8 mouse cellular contexts compared by ENCODE assay signal in genomic region chr15:78836086-78836621, GRCm38 (mm10). TPM values are rescaled to one million over a fixed set of nuclear protein-coding genes. Genes with fewer than 3 reads are reported as not detected.
DNase-seq lines count a peak whose midpoint lies in the region; ATAC-seq and TF ChIP-seq lines count a peak whose summit lies in the region.

No protein-coding gene starts in this region.

- H3K4me3 ChIP-seq in C2C12 (ENCODE audit: insufficient read depth, poor library complexity, severe bottlenecking) = no peak overlapping the region
- H3K4me3 ChIP-seq in embryonic facial prominence, embryonic 11.5 days (ENCODE audit: low read depth, low read length) = no peak overlapping the region
- H3K4me3 ChIP-seq in heart, postnatal 0 days (ENCODE audit: low read depth, low read length) = no peak overlapping the region
- 0 out of 2 replicates have a peak overlapping the region, but pooled peaks have one; percentile 14 for H3K4me3 ChIP-seq in midbrain, embryonic 10.5 days

- no peak for TF ChIP-seq CTCF in C2C12 (IDR thresholded peaks at IDR 0.05; ENCODE audit: control insufficient read depth, insufficient read depth, insufficient read length)
- no peak for TF ChIP-seq CTCF in heart, postnatal 0 days (IDR thresholded peaks at IDR 0.05; ENCODE audit: low read depth)

- H3K9me3 ChIP-seq in embryonic facial prominence, embryonic 11.5 days (replicated peaks; ENCODE audit: control insufficient read depth, low read length) = no peaks in the 10 kb centered on the region
- H3K9me3 ChIP-seq in heart, postnatal 0 days (replicated peaks; ENCODE audit: control insufficient read depth, low read length) = no peaks in the 10 kb centered on the region
- H3K9me3 ChIP-seq in midbrain, embryonic 10.5 days (replicated peaks) = 0 out of 2 replicates have a peak, but pooled peaks cover 5% of the 10 kb centered on the region

- peaks cover 13% of the 10 kb centered on the region for H3K4me1 ChIP-seq in embryonic facial prominence, embryonic 11.5 days (ENCODE audit: control insufficient read depth, insufficient read depth, low read length)
- peaks cover 30% of the 10 kb centered on the region for H3K4me1 ChIP-seq in heart, postnatal 0 days (ENCODE audit: control insufficient read depth, insufficient read depth)
- peaks cover 80% of the 10 kb centered on the region for H3K4me1 ChIP-seq in midbrain, embryonic 10.5 days

- no peak overlapping the region for H3ac ChIP-seq in C2C12 (ENCODE audit: control insufficient read depth, insufficient read length, low read depth)

- H3K27ac ChIP-seq in embryonic facial prominence, embryonic 11.5 days (replicated peaks; ENCODE audit: low read depth, low read length) = peak overlapping the region; percentile 74
- peak overlapping the region; percentile 92 for H3K27ac ChIP-seq in heart, postnatal 0 days (ENCODE audit: low read depth)
- H3K27ac ChIP-seq in midbrain, embryonic 10.5 days (replicated peaks) = peak overlapping the region; percentile 90

- H3K4me2 ChIP-seq in embryonic facial prominence, embryonic 11.5 days (ENCODE audit: low read depth, low read length) = no peak overlapping the region
- H3K4me2 ChIP-seq in heart, postnatal 0 days (ENCODE audit: low read depth, low read length) = no peak overlapping the region

- H3K79me3 ChIP-seq in C2C12 (ENCODE audit: low read depth) = no peaks in the 10 kb centered on the region

- H3K79me2 ChIP-seq in C2C12 (ENCODE audit: control insufficient read depth, insufficient read depth) = no peaks in the 10 kb centered on the region

- peak overlapping the region; percentile 18; the same call in 1 of the 2 replicates for H3K9ac ChIP-seq in embryonic facial prominence, embryonic 11.5 days (replicated peaks; ENCODE audit: low read length)
- H3K9ac ChIP-seq in heart, postnatal 0 days (replicated peaks; ENCODE audit: low read depth, low read length) = no peak overlapping the region

- ATAC-seq in embryonic facial prominence, embryonic 11.5 days (replicated peaks; ENCODE audit: insufficient number of reproducible peaks, low FRiP score, low TSS enrichment, low read depth) = no peak
- ATAC-seq in heart, postnatal 0 days (ENCODE audit: insufficient read depth, low read depth) = peak; percentile 21

- peak; percentile 92; the same call in 1 of the 2 replicates for TF ChIP-seq EP300 in heart, postnatal 0 days (IDR thresholded peaks at IDR 0.05; ENCODE audit: low read depth)

- no peaks in the 10 kb centered on the region for H3K27me3 ChIP-seq in C2C12 (ENCODE audit: control insufficient read depth, insufficient read depth, insufficient read length)
- H3K27me3 ChIP-seq in embryonic facial prominence, embryonic 11.5 days (ENCODE audit: control insufficient read depth, insufficient read depth, low read length) = no peaks in the 10 kb centered on the region
- no peaks in the 10 kb centered on the region for H3K27me3 ChIP-seq in heart, postnatal 0 days (ENCODE audit: control insufficient read depth, insufficient read depth, low read length)
- H3K27me3 ChIP-seq in midbrain, embryonic 10.5 days (ENCODE audit: low read depth, poor library complexity, severe bottlenecking) = peaks cover 22% of the 10 kb centered on the region

- H3K36me3 ChIP-seq in C2C12 (ENCODE audit: control insufficient read depth, insufficient read depth) = no peaks in the 10 kb centered on the region
- H3K36me3 ChIP-seq in embryonic facial prominence, embryonic 11.5 days (replicated peaks; ENCODE audit: control insufficient read depth, insufficient read depth, low read depth, low read length) = no peaks in the 10 kb centered on the region
- H3K36me3 ChIP-seq in heart, postnatal 0 days (replicated peaks; ENCODE audit: control insufficient read depth, insufficient read depth, low read length) = no peaks in the 10 kb centered on the region
- no peaks in the 10 kb centered on the region for H3K36me3 ChIP-seq in midbrain, embryonic 10.5 days

- 27% methylated on average over 8 of the region's 8 CpGs for WGBS in embryonic facial prominence, embryonic 11.5 days
- 40% methylated on average over 8 of the region's 8 CpGs for WGBS in heart, postnatal 0 days
- WGBS in midbrain, embryonic 10.5 days = 43% methylated on average over 8 of the region's 8 CpGs

- DNase-seq in embryonic facial prominence, embryonic 11.5 days (ENCODE audit: low spot score) = no peak
- DNase-seq in heart, postnatal 0 days (ENCODE audit: low spot score) = peak; percentile 63
- DNase-seq in kidney, postnatal 14 days = peak; percentile 87
- DNase-seq in midbrain, embryonic 10.5 days (ENCODE audit: low spot score) = no peak
- no peak for DNase-seq in cerebellum, adult 11 months
- no peak for DNase-seq in layer of hippocampus, postnatal 36 days
- no peak for DNase-seq in right cerebral cortex, postnatal 36 days (ENCODE audit: low spot score in 2 of 2)

TF ChIP-seq in C2C12, 6 proteins besides CTCF, POLR2A, EP300 and RAD21:
- peak; percentile 74 for TF ChIP-seq MYOD1 (IDR thresholded peaks at IDR 0.05; ENCODE audit: control insufficient read depth, insufficient read length, low read depth)
- no peak for TF ChIP-seq MYOG (IDR thresholded peaks at IDR 0.05; ENCODE audit: control insufficient read depth, extremely low read depth, insufficient read length)
- no peak for TF ChIP-seq USF1 (IDR thresholded peaks at IDR 0.05; ENCODE audit: low read depth)
- no peak for TF ChIP-seq CEBPB (IDR thresholded peaks at IDR 0.05; ENCODE audit: low read depth)
- no peak for TF ChIP-seq FOSL1 (IDR thresholded peaks at IDR 0.05; ENCODE audit: insufficient read depth, low read length, poor library complexity, severe bottlenecking)
- TF ChIP-seq MAX (IDR thresholded peaks at IDR 0.05) = peak; percentile 62

RNA-seq across cellular contexts. Expression of gene Cdc42ep1, which starts 6.3 kb away (rescaled TPM):
- polyA plus RNA-seq in C2C12 (2012; fragmentation: generic; extraction: Trizol) = 55.2 TPM
- polyA plus RNA-seq in embryonic facial prominence, embryonic 11.5 days (2014; fragmentation: Nextera tagmentation; extraction: Ambion mirVana) = 10.9 and 11.3 TPM in 2 replicates
- 44.7 and 52.5 TPM in 2 replicates for total RNA-seq in heart, postnatal 0 days (2014; rRNA removed; ENCODE audit: low replicate concordance)
- 27.1 and 27.4 TPM in 2 replicates for polyA plus RNA-seq in heart, postnatal 0 days (2015; fragmentation: Nextera tagmentation; extraction: Ambion mirVana)
- 12.9 and 14.3 TPM in 2 replicates for polyA plus RNA-seq in midbrain, embryonic 10.5 days (2016; fragmentation: Nextera tagmentation; extraction: Ambion mirVana)
- total RNA-seq in layer of hippocampus, postnatal 36 days (2021) = 10 to 100 TPM; 12.4 to 13.2 TPM

RNA-seq across cellular contexts. Expression of gene Lgals2, which starts 19.2 kb away (rescaled TPM):
- polyA plus RNA-seq in C2C12 (2012; fragmentation: generic; extraction: Trizol) = 1.3 TPM
- not detected in 2 replicates for polyA plus RNA-seq in embryonic facial prominence, embryonic 11.5 days (2014; fragmentation: Nextera tagmentation; extraction: Ambion mirVana)
- total RNA-seq in heart, postnatal 0 days (2014; rRNA removed; ENCODE audit: low replicate concordance) = 4.6 TPM in 1 of 2 replicates, not detected in the other
- polyA plus RNA-seq in heart, postnatal 0 days (2015; fragmentation: Nextera tagmentation; extraction: Ambion mirVana) = 0.27 and 0.36 TPM in 2 replicates
- not detected in 2 replicates for polyA plus RNA-seq in midbrain, embryonic 10.5 days (2016; fragmentation: Nextera tagmentation; extraction: Ambion mirVana)
- not detected for total RNA-seq in layer of hippocampus, postnatal 36 days (2021)

RNA-seq across cellular contexts. Expression of gene Card10, which starts 33.3 kb away (rescaled TPM):
- polyA plus RNA-seq in C2C12 (2012; fragmentation: generic; extraction: Trizol) = 0.73 TPM
- 1.8 and 2.6 TPM in 2 replicates for polyA plus RNA-seq in embryonic facial prominence, embryonic 11.5 days (2014; fragmentation: Nextera tagmentation; extraction: Ambion mirVana)
- 2.7 and 6.4 TPM in 2 replicates for total RNA-seq in heart, postnatal 0 days (2014; rRNA removed; ENCODE audit: low replicate concordance)
- polyA plus RNA-seq in heart, postnatal 0 days (2015; fragmentation: Nextera tagmentation; extraction: Ambion mirVana) = 4.0 and 4.6 TPM in 2 replicates
- 2.6 TPM in 2 replicates for polyA plus RNA-seq in midbrain, embryonic 10.5 days (2016; fragmentation: Nextera tagmentation; extraction: Ambion mirVana)
- total RNA-seq in layer of hippocampus, postnatal 36 days (2021) = 1 to 10 TPM; 5.1 to 5.8 TPM

RNA-seq across cellular contexts. Expression of gene Gga1, which starts 40.8 kb away (rescaled TPM):
- polyA plus RNA-seq in C2C12 (2012; fragmentation: generic; extraction: Trizol) = 71.2 TPM
- 21.1 and 22.6 TPM in 2 replicates for polyA plus RNA-seq in embryonic facial prominence, embryonic 11.5 days (2014; fragmentation: Nextera tagmentation; extraction: Ambion mirVana)
- 32.4 and 40.5 TPM in 2 replicates for total RNA-seq in heart, postnatal 0 days (2014; rRNA removed; ENCODE audit: low replicate concordance)
- 30.1 and 32.4 TPM in 2 replicates for polyA plus RNA-seq in heart, postnatal 0 days (2015; fragmentation: Nextera tagmentation; extraction: Ambion mirVana)
- 47.1 and 52.8 TPM in 2 replicates for polyA plus RNA-seq in midbrain, embryonic 10.5 days (2016; fragmentation: Nextera tagmentation; extraction: Ambion mirVana)
- 10 to 100 TPM; 56.2 to 58.6 TPM for total RNA-seq in layer of hippocampus, postnatal 36 days (2021)

Comparison
In these comparisons a context has a peak if more than half of its experiments do, and no peak if none do; other contexts are left out.
1. DNase-seq: peak in heart, postnatal 0 days (single experiment) and kidney, postnatal 14 days (single experiment); none in embryonic facial prominence, embryonic 11.5 days (single experiment), midbrain, embryonic 10.5 days (single experiment), cerebellum, adult 11 months (single experiment), layer of hippocampus, postnatal 36 days (0 of 2) and right cerebral cortex, postnatal 36 days (0 of 2).
2. Peak in every context shown above with its lines, with median percentiles within 50 percentile points of each other: H3K27ac ChIP-seq.